Mouse (Mus musculus): ENCODE measurements around the gene Slc25a22. TPM values are rescaled to one million over a fixed set of nuclear protein-coding genes. Genes with fewer than 3 reads are reported as not detected.
A peak's percentile ranks its signal among the peaks of the same experiment; 100 is the strongest.

The Slc25a22 gene
- polyA plus RNA-seq, 1 experiment from 2014 or later = 30.8 TPM

GRCm38 (mm10) chr7:141395348-141395747 lies 42.3 kb downstream of the Slc25a22 start:
- Histone ChIP-seq H3K9me3 (no peaks in the 10 kb centered on the region), H3K4me1 (peaks cover 15% of the 10 kb centered on the region), H3K27me3 (ENCODE audit: insufficient read depth, poor library complexity, severe bottlenecking) (no peaks in the 10 kb centered on the region; the same call in 1 of the 2 replicates), H3K4me3 (no peak overlapping the region), H3K27ac (no peak overlapping the region), H3K36me3 (peaks cover 43% of the 10 kb centered on the region)
- WGBS = 73% methylated on average over 1 of the region's 1 CpGs
- no peak for DNase-seq (ENCODE audit: low spot score)

GRCm38 (mm10) chr7:141394771-141395170 lies 42.9 kb downstream of the Slc25a22 start:
- 21% methylated on average over 6 of the region's 6 CpGs for WGBS
- peaks cover 15% of the 10 kb centered on the region for H3K4me1 ChIP-seq
- peaks cover 37% of the 10 kb centered on the region for H3K36me3 ChIP-seq
- peak; percentile 84 for DNase-seq (ENCODE audit: low spot score)
- no peaks in the 10 kb centered on the region; the same call in 1 of the 2 replicates for H3K27me3 ChIP-seq (ENCODE audit: insufficient read depth, poor library complexity, severe bottlenecking)
- no peaks in the 10 kb centered on the region for H3K9me3 ChIP-seq
- no peak overlapping the region for H3K27ac ChIP-seq
- no peak overlapping the region for H3K4me3 ChIP-seq

- no peak for DNase-seq (ENCODE audit: low spot score)
- Histone ChIP-seq H3K27me3 (ENCODE audit: insufficient read depth, poor library complexity, severe bottlenecking) (no peaks in the 10 kb centered on the region; the same call in 1 of the 2 replicates), H3K4me1 (peaks cover 15% of the 10 kb centered on the region), H3K36me3 (peaks cover 31% of the 10 kb centered on the region), H3K9me3 (no peaks in the 10 kb centered on the region), H3K4me3 (no peak overlapping the region), H3K27ac (no peak overlapping the region)
- WGBS = 84% methylated on average over 7 of the region's 7 CpGs
Measured at GRCm38 (mm10) chr7:141394158-141394557, 43.5 kb downstream of the Slc25a22 start.

DNA sequence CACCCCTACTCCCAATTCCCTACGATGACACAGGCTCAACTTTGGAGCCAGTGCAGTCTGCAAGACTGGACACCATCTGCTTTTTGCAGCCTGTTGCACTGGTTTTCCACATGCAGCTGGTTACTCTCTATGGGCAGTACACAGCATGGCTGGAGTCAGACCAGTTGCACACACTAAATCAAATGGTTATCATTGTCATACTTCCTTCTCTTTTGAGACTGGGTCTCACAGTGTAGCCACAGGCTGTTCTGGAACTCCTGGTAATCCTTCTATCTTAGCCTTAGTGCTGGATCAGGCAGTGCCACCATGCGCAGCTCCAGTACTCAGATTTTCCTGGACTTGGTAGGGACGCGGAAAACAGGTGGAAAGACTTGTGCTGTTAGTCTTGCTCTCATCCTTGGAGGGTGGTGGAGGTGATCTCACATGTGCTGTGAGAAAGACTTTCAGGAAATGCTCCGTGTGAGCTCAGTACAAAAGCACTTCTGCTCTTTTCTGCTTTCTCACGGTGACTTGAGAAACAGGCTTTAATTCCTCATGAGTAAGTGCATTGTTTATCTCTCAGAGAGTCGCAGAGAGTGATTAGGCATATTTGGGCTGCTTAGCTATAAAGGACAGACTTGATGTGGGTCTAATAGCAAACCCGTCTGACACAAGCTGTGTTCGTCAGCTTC lies 45.0 kb downstream of the Slc25a22 start:
- DNase-seq (ENCODE audit: low spot score) = no peak
- WGBS = 33% methylated on average over 9 of the region's 9 CpGs

GRCm38 (mm10) chr7:141391625-141392551 lies 45.8 kb downstream of the Slc25a22 start, which contains the start of gene Taldo1:
Gene Taldo1, plus strand, starts transcription at chr7:141392199.
- DNase-seq (ENCODE audit: low spot score) = peak; percentile 98
- H3K27me3 ChIP-seq (ENCODE audit: insufficient read depth, poor library complexity, severe bottlenecking) = no peaks in the 10 kb centered on the region; the same call in 1 of the 2 replicates
- peak within 1 kb of the TSS; percentile 89 for H3K27ac ChIP-seq
- H3K9me3 ChIP-seq = no peaks in the 10 kb centered on the region
- H3K4me1 ChIP-seq = peaks cover 15% of the 10 kb centered on the region
- under 1% methylated on average over 57 of the region's 57 CpGs for WGBS
- H3K36me3 ChIP-seq = peaks cover 14% of the 10 kb centered on the region
- H3K4me3 ChIP-seq = peak within 1 kb of the TSS; percentile 85

More for the DNA sequence above, 45.0 kb downstream of the Slc25a22 start:
- Histone ChIP-seq H3K4me1 (peaks cover 15% of the 10 kb centered on the region), H3K9me3 (no peaks in the 10 kb centered on the region), H3K27me3 (ENCODE audit: insufficient read depth, poor library complexity, severe bottlenecking) (no peaks in the 10 kb centered on the region; the same call in 1 of the 2 replicates), H3K27ac (peak overlapping the region; percentile 89), H3K4me3 (peak overlapping the region; percentile 85), H3K36me3 (peaks cover 17% of the 10 kb centered on the region)

DNA sequence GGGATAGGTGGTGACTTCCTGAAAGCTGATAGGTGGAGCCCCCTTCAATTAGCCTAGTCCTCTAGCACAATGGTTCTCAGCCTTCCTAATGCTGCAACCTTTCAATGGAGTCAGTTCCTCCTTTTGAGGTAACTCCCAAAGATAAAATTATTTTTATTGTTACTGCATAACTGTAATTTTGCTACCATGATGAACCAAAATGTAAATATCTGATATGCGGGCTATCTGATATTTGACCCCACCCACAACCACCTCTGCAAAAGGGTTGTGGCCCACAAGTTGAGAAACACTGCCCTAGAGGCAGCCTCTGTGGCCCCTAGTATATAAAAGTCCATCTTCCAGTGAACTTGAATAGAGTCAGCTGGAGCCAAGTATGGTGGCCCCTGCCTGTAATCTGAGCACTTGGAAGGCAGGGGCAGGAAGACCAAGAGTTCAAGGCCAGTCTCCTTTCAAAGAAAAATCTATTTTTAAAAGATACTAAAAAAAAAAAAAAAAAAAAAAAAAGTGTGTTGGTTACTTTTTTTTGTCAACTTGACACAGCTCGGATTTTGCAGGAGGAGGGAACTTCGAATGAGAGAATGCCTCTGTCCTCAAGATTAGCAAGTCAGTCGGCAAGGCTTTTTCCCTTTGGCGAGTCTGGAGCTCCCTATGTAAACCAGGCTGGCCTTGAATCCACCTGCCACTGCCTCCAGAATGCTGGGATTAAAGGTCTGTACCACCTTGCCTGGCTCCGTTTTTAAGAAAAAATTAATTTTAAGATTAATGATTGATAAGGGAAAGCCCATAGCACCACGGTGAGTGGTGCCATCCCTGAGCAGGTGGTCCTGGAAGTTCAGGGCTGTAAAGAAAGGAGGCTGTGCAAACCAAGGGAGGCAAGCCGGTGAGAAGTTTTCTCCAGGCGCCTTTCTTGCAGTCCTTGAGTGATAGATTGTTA lies 47.1 kb downstream of the Slc25a22 start:
- H3K9me3 ChIP-seq = no peaks in the 10 kb centered on the region
- H3K4me3 ChIP-seq = peak overlapping the region; percentile 85; the same call in 1 of the 2 replicates
- peaks cover 5% of the 10 kb centered on the region; the same call in 1 of the 2 replicates for H3K27me3 ChIP-seq (ENCODE audit: insufficient read depth, poor library complexity, severe bottlenecking)
- 55% methylated on average over 9 of the region's 9 CpGs for WGBS
- 0 out of 2 replicates have a peak, but pooled peaks cover 3% of the 10 kb centered on the region for H3K36me3 ChIP-seq
- DNase-seq (ENCODE audit: low spot score) = no peak
- no peak overlapping the region for H3K27ac ChIP-seq
- H3K4me1 ChIP-seq = peaks cover 15% of the 10 kb centered on the region

DNA sequence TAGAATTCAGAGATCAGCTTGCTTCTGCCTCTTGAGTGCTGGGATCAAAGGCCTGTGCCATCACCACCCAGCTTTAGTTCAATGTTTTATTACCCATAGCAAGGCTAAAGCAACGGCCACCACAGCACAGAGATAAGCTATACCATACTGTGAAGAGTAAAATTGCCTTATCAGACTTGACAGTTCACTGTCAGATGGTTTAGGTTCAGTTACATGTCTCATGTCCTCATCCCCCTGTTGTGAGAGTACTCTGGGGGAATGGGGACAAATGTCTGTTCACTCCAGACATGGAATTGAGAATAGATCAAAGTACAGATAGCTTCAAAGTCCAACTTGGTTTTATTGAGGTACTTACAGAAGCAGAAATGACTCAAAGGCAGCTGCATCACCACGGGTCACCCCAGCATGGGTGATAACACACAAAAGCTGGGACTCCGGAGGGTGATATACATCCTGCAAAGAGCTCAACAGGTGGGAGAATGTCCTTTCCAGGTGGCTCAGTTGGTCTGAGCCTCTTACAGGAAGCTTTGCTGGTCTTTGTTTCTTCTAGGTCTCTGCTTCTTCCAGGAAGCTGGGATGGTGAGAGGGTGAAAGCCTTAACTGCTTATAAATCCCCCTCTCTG lies 49.1 kb downstream of the Slc25a22 start:
- Histone ChIP-seq H3K4me3 (no peak overlapping the region), H3K36me3 (no peaks in the 10 kb centered on the region)

DNA sequence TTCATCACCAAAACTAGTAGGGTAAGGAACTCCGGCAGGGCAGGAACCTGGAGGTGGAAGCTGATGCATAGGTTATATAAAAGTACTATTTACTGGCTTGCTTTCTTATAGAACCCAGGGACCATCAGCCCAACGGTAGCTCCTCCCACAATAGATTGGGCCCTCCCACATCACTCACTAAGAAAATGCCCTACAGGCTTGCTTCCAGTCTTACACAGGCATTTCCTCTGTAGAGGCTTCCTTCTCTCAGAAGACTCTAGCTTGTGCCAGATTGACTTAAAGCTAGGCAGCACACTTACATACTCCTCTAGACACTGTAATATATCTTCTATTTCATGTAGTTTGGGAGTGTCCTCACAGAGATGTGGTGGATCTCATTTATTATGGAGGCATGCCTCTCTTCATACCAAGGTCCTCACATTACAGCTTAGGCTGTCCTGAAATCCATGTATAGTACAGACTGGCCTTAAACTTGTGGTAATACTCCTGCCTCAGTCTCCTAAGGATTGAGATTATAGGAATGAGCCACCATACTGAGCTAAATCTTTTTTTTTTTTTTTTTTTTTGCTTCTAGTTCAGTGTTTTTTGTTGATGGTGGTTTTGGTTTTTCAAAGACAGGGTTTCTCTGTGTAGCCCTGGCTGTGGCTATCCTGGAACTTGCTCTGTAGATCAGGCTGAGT lies 49.7 kb downstream of the Slc25a22 start:
- Histone ChIP-seq H3K9me3 (no peaks in the 10 kb centered on the region), H3K27ac (no peak overlapping the region), H3K4me3 (no peak overlapping the region), H3K4me1 (peaks cover 12% of the 10 kb centered on the region), H3K27me3 (ENCODE audit: insufficient read depth, poor library complexity, severe bottlenecking) (peaks cover 18% of the 10 kb centered on the region; the same call in 1 of the 2 replicates), H3K36me3 (no peaks in the 10 kb centered on the region)
- 59% methylated on average over 2 of the region's 2 CpGs for WGBS
- no peak for DNase-seq (ENCODE audit: low spot score)

More for the DNA sequence above, 49.1 kb downstream of the Slc25a22 start:
- Histone ChIP-seq H3K27me3 (ENCODE audit: insufficient read depth, poor library complexity, severe bottlenecking) (peaks cover 16% of the 10 kb centered on the region; the same call in 1 of the 2 replicates), H3K9me3 (no peaks in the 10 kb centered on the region), H3K4me1 (peaks cover 15% of the 10 kb centered on the region), H3K27ac (no peak overlapping the region)
- no peak for DNase-seq (ENCODE audit: low spot score)
- WGBS = 53% methylated on average over 3 of the region's 3 CpGs

- Histone ChIP-seq H3K27ac (no peak overlapping the region), H3K4me1 (0 out of 2 replicates have a peak, but pooled peaks cover 4% of the 10 kb centered on the region), H3K4me3 (no peak overlapping the region), H3K27me3 (ENCODE audit: insufficient read depth, poor library complexity, severe bottlenecking) (0 out of 2 replicates have a peak, but pooled peaks cover 25% of the 10 kb centered on the region), H3K9me3 (no peaks in the 10 kb centered on the region), H3K36me3 (no peaks in the 10 kb centered on the region)
- 76% methylated on average over 4 of the region's 4 CpGs for WGBS
- DNase-seq (ENCODE audit: low spot score) = no peak
Measured at GRCm38 (mm10) chr7:141381068-141381835, 56.4 kb downstream of the Slc25a22 start.
